Mouse (Mus musculus): ENCODE data around the gene Adamtsl4. TPM values are rescaled to one million over a fixed set of nuclear protein-coding genes. Genes with fewer than 3 reads are reported as not detected.

Adamtsl4 gene
- total RNA-seq (2015; ENCODE audit: low replicate concordance) (0.84 TPM in 1 of 2 replicates, not detected in the other), total RNA-seq (2017; ENCODE audit: low replicate concordance) (0.39 and 1.2 TPM in 2 replicates)

- peak; percentile 81 for ATAC-seq (replicated peaks; ENCODE audit: low FRiP score, poor library complexity, severe bottlenecking)
Observed at GRCm38 (mm10) chr3:95687524-95688421, at the start of gene Adamtsl4. TSS of gene Adamtsl4 (minus strand) at chr3:95687917.

GRCm38 (mm10) chr3:95735071-95735670 lies 47.5 kb upstream of the Adamtsl4 start:
- ATAC-seq (replicated peaks; ENCODE audit: low FRiP score, poor library complexity, severe bottlenecking), result no peak

DNA sequence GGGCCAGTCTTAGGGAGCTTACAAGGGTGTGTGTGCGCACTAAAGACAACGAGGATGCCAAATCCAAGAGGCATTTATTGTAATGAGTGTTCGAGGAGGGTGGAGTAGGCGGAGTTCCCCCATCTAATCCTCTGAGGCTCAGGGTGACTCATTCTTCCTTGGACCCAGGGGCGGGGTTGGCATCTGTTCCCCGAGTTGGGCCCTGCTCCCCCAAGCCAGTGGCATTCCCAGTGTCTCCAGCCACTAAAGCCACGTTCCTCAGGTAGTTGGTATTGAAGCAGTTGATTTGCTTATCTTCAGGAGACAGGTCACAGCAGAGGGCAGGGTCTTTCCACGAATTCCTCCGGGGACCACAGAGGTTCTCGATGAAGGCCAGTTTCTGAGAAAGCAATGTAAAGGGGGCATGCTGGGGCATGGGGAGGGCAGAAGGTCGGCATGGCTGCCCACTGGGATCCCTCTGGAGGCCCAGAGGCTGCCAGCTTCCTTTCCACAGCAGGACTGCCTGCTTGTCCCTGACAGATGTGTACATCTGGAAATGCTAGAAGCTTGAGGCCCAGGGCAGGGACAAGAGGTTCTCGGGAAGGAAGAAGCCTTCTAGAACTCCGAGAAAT lies 46.5 kb upstream of the Adamtsl4 start:
- ATAC-seq (replicated peaks; ENCODE audit: low FRiP score, poor library complexity, severe bottlenecking), result no peak

DNA sequence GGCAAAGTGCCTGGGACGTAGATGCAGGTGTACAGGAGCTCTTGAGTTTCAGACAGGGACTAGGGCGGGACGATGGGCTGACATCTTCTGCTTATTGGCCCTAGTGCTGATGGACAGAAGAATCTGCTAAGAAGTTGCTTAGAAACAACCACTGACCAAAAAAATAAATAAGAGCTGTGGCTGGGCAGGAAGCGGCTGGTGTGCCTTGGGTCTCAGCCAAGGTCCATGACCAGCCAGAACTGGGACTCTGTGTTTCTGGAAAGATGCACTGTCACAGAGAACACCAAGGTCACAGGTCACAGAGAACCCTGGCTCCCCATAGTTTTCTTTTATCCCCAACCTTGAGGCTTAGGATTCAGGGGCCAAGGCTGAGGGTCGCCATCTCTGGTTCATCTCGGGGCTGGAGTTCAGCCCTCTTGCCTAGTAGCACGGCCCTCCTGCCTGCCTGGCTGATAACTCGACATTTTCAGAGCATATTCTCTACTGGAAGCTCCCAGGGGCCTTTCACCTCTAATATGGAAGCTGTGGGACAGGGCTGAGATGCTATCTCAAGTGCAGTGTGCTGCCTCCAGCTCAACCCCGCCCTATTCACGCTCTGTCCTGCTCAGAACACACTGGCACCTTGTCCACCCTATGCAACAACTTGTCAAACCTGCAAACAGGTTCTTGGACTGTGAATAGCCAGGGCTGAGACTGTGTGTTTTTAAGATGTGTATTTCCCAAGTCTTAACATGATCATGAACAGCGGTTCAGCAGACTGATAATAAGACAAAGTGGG lies 45.2 kb upstream of the Adamtsl4 start:
- 0 out of 2 replicates have a peak, but pooled peaks have one; percentile 6 for ATAC-seq (replicated peaks; ENCODE audit: low FRiP score, poor library complexity, severe bottlenecking)

DNA sequence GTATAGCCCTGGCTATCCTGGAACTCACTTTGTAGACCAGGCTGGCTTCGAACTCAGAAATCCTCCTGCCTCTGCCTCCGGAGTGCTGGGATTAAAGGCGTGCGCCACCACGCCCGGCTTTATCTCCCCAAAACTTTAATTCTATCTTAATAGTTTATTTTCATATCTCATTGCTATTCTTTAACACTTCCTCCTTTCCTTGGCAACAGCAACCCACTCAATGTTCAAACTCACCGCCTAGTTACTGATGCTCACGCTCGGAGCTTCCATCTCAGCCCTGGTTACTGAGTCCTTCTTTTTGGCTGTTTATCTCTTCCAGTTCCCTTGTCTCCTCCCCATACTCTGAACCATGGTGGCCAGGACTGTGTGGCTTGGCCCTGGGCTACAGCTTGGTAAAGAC lies 44.6 kb upstream of the Adamtsl4 start:
- ATAC-seq (replicated peaks; ENCODE audit: low FRiP score, poor library complexity, severe bottlenecking), result no peak

GRCm38 (mm10) chr3:95731802-95732201 lies 44.1 kb upstream of the Adamtsl4 start:
- no peak for ATAC-seq (replicated peaks; ENCODE audit: low FRiP score, poor library complexity, severe bottlenecking)

DNA sequence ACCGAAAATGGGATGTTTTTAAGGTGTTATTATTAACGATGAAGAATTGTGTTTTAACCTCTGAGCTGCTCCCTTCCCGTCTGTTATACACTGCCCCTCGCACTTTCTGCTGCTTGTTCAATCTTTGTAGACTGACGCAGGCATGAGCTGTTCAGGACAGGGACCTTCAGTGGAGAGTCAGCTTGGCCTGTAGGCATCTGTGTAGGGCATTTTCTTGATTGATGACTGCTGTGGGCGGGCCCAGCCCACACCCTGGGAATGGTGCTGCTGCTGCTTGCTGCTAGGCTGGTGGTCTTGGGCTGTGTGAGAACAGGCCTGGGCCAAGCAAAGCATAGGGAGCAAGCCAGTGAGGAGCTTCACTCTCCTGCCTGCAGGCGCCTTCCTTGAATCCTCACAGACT lies 42.7 kb upstream of the Adamtsl4 start:
- ATAC-seq (replicated peaks; ENCODE audit: low FRiP score, poor library complexity, severe bottlenecking), result no peak

GRCm38 (mm10) chr3:95728906-95729305 lies 41.2 kb upstream of the Adamtsl4 start:
- no peak for ATAC-seq (replicated peaks; ENCODE audit: low FRiP score, poor library complexity, severe bottlenecking)

DNA sequence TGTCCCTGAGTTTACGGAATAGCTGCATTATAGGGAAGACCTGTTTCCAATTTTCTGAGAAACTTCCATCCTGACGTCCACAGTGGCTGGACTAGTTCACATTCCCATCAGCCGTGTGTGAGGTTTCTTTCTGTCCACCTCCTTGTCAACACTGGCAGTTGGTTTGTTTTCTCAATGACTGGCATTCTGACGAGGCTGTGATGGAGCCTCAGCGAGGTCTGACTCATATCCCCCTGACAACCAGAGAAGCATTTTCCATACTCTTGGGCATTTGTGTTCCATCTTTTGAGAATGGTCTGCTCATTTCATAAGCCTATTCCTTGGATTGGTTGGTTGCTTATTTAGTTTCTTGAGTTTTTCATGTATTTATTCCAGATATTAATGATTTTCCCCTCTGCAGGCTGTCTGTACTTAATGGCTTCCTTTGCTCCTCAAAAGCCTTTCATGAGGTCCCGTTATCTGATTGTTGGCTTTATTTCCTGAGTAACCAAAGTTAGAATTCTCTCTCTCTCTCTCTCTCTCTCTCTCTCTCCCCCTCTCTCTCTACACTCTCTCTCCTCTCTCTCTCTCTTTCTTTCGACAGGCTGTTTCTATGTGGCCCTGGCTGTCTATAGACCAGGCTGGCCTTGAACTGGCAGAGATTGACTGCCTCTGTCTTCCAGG lies 39.1 kb upstream of the Adamtsl4 start:
- no peak for ATAC-seq (replicated peaks; ENCODE audit: low FRiP score, poor library complexity, severe bottlenecking)

DNA sequence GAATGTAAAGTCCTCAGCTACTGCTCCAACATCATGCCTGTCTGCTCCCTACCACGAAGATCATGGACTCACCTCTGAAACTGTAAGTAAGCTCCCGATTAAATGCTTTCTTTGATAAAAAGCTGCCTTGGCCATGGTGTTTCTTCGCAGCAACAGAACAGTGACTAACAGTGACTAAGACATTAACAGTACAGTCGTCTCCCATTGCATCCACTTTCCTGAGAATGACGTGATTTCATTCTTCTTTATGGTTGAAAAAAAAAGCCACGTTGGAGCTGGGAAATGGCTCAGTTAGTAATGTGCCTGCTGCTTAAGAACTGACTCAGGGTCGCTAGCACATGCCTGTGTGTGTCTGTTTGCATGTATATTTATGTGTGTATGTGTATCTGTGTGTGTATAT lies 38.1 kb upstream of the Adamtsl4 start:
- no peak for ATAC-seq (replicated peaks; ENCODE audit: low FRiP score, poor library complexity, severe bottlenecking)

DNA sequence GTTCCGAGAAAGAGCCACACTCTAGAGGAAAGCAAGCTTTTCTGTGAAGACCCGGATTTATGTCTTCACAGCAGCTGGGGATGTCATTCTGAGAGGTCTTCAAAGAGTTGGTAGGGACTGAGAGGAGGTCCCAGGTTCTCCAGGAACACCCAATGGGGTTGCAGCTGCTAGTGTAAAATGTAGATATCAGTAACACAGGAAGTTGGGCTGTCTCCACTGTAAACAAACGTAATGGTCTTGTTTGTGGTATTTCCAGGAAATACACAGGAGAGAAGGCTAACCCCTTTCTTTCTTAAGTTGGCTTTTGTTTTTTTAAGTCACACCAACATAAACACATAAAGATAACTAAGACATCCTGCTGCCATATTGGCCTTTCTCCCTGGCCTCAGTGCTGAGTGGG lies 34.7 kb upstream of the Adamtsl4 start:
- ATAC-seq (replicated peaks; ENCODE audit: low FRiP score, poor library complexity, severe bottlenecking), result no peak

DNA sequence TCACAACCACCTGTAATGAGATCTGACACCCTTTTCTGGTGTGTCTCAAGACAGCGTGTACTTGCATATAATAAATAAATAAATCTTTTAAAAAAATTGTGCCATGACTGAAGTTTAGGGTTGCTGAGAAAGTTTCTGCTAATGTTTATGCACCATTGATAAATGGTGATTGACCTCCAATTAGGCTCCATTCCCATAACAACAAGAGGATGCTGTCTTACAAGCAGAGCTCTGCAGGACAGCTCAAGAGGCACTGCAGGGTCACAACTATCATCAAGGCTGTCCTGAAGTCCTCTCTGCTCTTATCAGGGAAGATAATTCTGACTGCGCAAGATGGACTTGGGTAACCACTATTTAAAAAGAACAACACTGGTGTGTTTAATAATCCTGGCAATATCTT lies 30.4 kb upstream of the Adamtsl4 start:
- no peak for ATAC-seq (replicated peaks; ENCODE audit: low FRiP score, poor library complexity, severe bottlenecking)

- ATAC-seq (replicated peaks; ENCODE audit: low FRiP score, poor library complexity, severe bottlenecking), result no peak
Observed at GRCm38 (mm10) chr3:95716075-95716474, 28.4 kb upstream of the Adamtsl4 start.

DNA sequence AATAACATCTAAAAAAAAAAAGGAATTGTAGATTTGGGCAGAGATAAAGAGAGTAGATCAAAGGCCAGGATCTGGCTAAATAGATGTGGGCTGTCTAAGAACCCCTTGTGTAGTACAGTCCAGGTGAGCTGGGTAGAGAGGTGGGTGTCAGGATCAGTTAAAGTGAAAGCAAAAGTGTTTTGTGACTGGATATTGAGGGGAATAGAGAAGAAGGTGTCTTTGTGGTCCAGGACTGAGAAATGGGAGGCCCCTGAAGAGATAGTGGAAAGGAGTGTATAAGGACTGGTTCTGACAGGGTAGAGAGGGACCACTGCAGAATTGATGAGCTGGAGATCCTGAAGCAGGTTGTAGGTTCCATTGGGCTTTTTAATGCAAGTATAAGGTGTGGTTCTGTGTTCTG lies 22.2 kb upstream of the Adamtsl4 start:
- ATAC-seq (replicated peaks; ENCODE audit: low FRiP score, poor library complexity, severe bottlenecking), result no peak

GRCm38 (mm10) chr3:95709044-95709443 lies 21.3 kb upstream of the Adamtsl4 start:
- no peak for ATAC-seq (replicated peaks; ENCODE audit: low FRiP score, poor library complexity, severe bottlenecking)

DNA sequence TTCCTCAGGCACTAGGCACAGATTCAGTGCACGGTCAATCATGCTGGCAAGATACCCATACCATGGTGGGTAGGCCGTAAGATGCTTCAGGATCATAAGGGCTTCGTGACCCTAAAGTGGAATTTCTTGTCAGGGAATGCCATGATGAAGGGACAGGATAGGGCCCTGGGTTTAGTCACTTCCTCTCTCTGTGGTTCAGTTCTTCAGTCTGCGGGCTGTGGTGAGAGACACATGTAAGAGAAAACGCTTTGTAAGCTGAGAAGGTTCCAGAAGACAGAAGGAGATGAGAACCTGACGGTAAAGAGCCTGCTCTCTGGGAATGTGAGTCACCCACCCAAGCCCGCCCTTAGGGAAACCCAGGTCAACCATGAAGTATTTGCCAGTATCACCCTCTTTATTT lies 19.8 kb upstream of the Adamtsl4 start:
- ATAC-seq (replicated peaks; ENCODE audit: low FRiP score, poor library complexity, severe bottlenecking), result no peak

- ATAC-seq (replicated peaks; ENCODE audit: low FRiP score, poor library complexity, severe bottlenecking), result no peak
Observed at GRCm38 (mm10) chr3:95706273-95706672, 18.6 kb upstream of the Adamtsl4 start.

DNA sequence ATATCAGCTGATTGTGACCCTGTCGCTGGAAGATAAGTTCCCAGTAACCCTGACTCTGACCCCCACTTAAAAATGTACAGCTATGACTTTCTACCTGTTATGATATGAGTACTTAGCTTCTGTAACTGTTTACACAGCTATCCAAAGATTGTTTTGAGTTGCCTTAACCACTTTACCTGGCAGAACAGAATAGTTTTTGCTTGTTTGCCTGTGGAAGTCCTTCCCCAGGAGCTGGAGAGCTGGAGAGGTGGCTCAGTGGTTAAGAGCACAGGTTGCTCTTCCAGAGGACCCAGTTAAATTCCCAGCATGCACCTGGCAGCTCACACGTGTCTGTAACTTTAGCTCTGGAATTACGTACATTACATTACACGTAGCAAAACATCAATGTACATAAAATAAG lies 16.9 kb upstream of the Adamtsl4 start:
- ATAC-seq (replicated peaks; ENCODE audit: low FRiP score, poor library complexity, severe bottlenecking), result no peak

- no peak for ATAC-seq (replicated peaks; ENCODE audit: low FRiP score, poor library complexity, severe bottlenecking)
Observed at GRCm38 (mm10) chr3:95703276-95703675, 15.6 kb upstream of the Adamtsl4 start.
